20 mouse cellular contexts compared by ENCODE assay signal in the genomic region with DNA sequence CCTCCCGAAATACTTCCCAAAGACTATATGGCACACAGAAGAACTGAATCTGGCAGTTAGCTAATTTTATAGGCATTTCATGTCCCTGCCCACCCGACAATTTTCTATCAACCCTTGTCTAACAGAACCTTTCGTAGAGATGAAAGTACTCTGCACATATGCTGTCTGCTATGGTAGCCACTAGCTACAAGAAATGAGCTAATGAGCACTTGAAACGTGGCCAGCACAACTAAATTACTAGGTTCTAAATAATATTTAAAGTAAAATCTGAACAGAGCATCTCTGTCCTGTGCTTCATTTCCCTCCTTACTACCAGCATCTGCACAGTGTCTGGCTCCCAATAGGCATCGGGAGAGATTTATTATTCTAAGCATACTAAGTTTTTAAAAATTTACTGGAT. TPM values are rescaled to one million over a fixed set of nuclear protein-coding genes. Genes with fewer than 3 reads are reported as not detected.
DNase-seq lines count a peak whose midpoint lies in the region; ATAC-seq and TF ChIP-seq lines count a peak whose summit lies in the region.
"Had no signal": no experiment of that assay in that cellular context is flagged by ENCODE, and none has a peak within 500 bp of the region (broad histone marks: within the 10 kb centered on the region; RNA-seq: fewer than 3 reads in every experiment).

No protein-coding gene starts in this region.

- no peak overlapping the region for H3K9ac ChIP-seq in forebrain, embryonic 14.5 days (ENCODE audit: low read length)
- H3K9ac ChIP-seq in forebrain, embryonic 16.5 days (replicated peaks; ENCODE audit: low read depth, low read length): no peak overlapping the region
- H3K9ac ChIP-seq: embryonic facial prominence, embryonic 13.5 days; embryonic facial prominence, embryonic 15.5 days; forebrain, embryonic 12.5 days had no signal

- no peaks in the 10 kb centered on the region for H3K9me3 ChIP-seq in forebrain, embryonic 14.5 days (replicated peaks; ENCODE audit: control insufficient read depth, low read length)
- no peaks in the 10 kb centered on the region for H3K9me3 ChIP-seq in forebrain, embryonic 16.5 days (ENCODE audit: control insufficient read depth, low read length)
- H3K9me3 ChIP-seq: embryonic facial prominence, embryonic 13.5 days; embryonic facial prominence, embryonic 15.5 days; forebrain, embryonic 12.5 days had no signal

- H3K4me1 ChIP-seq in forebrain, embryonic 14.5 days (ENCODE audit: control insufficient read depth, insufficient read depth, low read length): peaks cover 13% of the 10 kb centered on the region; the same call in 1 of the 2 replicates
- H3K4me1 ChIP-seq in forebrain, embryonic 16.5 days (replicated peaks; ENCODE audit: control insufficient read depth, insufficient read depth, low read length): peaks cover 10% of the 10 kb centered on the region
- H3K4me1 ChIP-seq: embryonic facial prominence, embryonic 13.5 days; embryonic facial prominence, embryonic 15.5 days had no signal

- DNase-seq in forebrain, embryonic 14.5 days (ENCODE audit: low spot score): peak; percentile 60
- DNase-seq in brain, adult 2 months (ENCODE audit: low read depth, low spot score): peak; percentile 9
- DNase-seq in brain, embryonic 14.5 days (ENCODE audit: low read depth): peak; percentile 71
- DNase-seq in frontal cortex, adult 2 months (ENCODE audit: extremely low spot score in 1 of 2, low spot score in 1 of 2): no peak
- DNase-seq: adrenal gland, adult 2 months; adrenal gland, postnatal 10 days; adrenal gland, postnatal 25 days; cerebellum, adult 11 months; cerebellum, adult 18-20 months; cerebellum, adult 8-10 months; cerebellum, adult 9-11 months; cerebellum, postnatal 14 days; cerebellum, postnatal 36 days; embryo, embryonic 11 days had no signal

- no peak for TF ChIP-seq POLR2A in brain, embryonic 14.5 days (IDR thresholded peaks at IDR 0.05; ENCODE audit: borderline replicate concordance, extremely low read depth, insufficient read depth, insufficient read length, poor library complexity, severe bottlenecking)

- H3K36me3 ChIP-seq in forebrain, embryonic 14.5 days (ENCODE audit: control insufficient read depth, insufficient read depth, low read length): no peaks in the 10 kb centered on the region
- no peaks in the 10 kb centered on the region for H3K36me3 ChIP-seq in forebrain, embryonic 16.5 days (ENCODE audit: control insufficient read depth, insufficient read depth)
- H3K36me3 ChIP-seq: embryonic facial prominence, embryonic 13.5 days; embryonic facial prominence, embryonic 15.5 days; forebrain, embryonic 12.5 days had no signal

- no peak overlapping the region for H3K27ac ChIP-seq in forebrain, embryonic 14.5 days (ENCODE audit: low read depth, low read length)
- H3K27ac ChIP-seq in forebrain, embryonic 16.5 days (ENCODE audit: low read length): no peak overlapping the region
- H3K27ac ChIP-seq: embryonic facial prominence, embryonic 13.5 days; embryonic facial prominence, embryonic 15.5 days had no signal

- no peak overlapping the region for H3K4me2 ChIP-seq in forebrain, embryonic 14.5 days (ENCODE audit: low read length)
- no peak overlapping the region for H3K4me2 ChIP-seq in forebrain, embryonic 16.5 days (ENCODE audit: low read length)
- H3K4me2 ChIP-seq: embryonic facial prominence, embryonic 13.5 days; embryonic facial prominence, embryonic 15.5 days; forebrain, embryonic 12.5 days had no signal

- H3K27me3 ChIP-seq in forebrain, embryonic 14.5 days (replicated peaks; ENCODE audit: control insufficient read depth, insufficient read depth, low read length): no peaks in the 10 kb centered on the region
- H3K27me3 ChIP-seq in forebrain, embryonic 16.5 days (replicated peaks; ENCODE audit: control insufficient read depth, insufficient read depth, low read length): no peaks in the 10 kb centered on the region
- H3K27me3 ChIP-seq: embryonic facial prominence, embryonic 13.5 days; embryonic facial prominence, embryonic 15.5 days; forebrain, embryonic 12.5 days had no signal

- no peak for ATAC-seq in forebrain, embryonic 14.5 days
- no peak for ATAC-seq in forebrain, embryonic 16.5 days

- H3K4me3 ChIP-seq in forebrain, embryonic 14.5 days (ENCODE audit: low read depth, low read length): no peak overlapping the region
- H3K4me3 ChIP-seq in forebrain, embryonic 16.5 days (replicated peaks; ENCODE audit: low read length): no peak overlapping the region
- H3K4me3 ChIP-seq: embryonic facial prominence, embryonic 13.5 days; embryonic facial prominence, embryonic 15.5 days; erythroblast, embryonic 14.5 days; forebrain, embryonic 12.5 days had no signal

- 34% methylated on average over 5 of the region's 5 CpGs for WGBS in forebrain, embryonic 14.5 days
- WGBS in forebrain, embryonic 16.5 days: 21% methylated on average over 5 of the region's 5 CpGs

- no peak for TF ChIP-seq CTCF in brain, embryonic 14.5 days (IDR thresholded peaks at IDR 0.05; ENCODE audit: borderline replicate concordance, extremely low read depth, insufficient read depth, insufficient read length)

RNA-seq across cellular contexts. Expression of a gene that starts 1.2 kb away (rescaled TPM):
- polyA plus RNA-seq in forebrain, embryonic 14.5 days (2014; fragmentation: Nextera tagmentation; extraction: Ambion mirVana): 2.2 and 2.3 TPM in 2 replicates
- polyA plus RNA-seq in forebrain, embryonic 16.5 days (2015; fragmentation: Nextera tagmentation; extraction: Ambion mirVana): 2.1 and 2.7 TPM in 2 replicates
- polyA plus RNA-seq in brain, embryonic 14.5 days (2012; rRNA removed): 1.7 and 2.4 TPM in 2 replicates
- polyA plus RNA-seq in frontal cortex, adult 2 months (2012; rRNA removed): 8.4 and 9.5 TPM in 2 replicates
- polyA plus RNA-seq: C2C12; erythroblast, embryonic 14.5 days had no signal

RNA-seq across cellular contexts. Expression of a gene that starts 44.5 kb away (rescaled TPM):
- 291 and 308 TPM in 2 replicates for polyA plus RNA-seq in forebrain, embryonic 14.5 days (2014; fragmentation: Nextera tagmentation; extraction: Ambion mirVana)
- 254 and 259 TPM in 2 replicates for polyA plus RNA-seq in forebrain, embryonic 16.5 days (2015; fragmentation: Nextera tagmentation; extraction: Ambion mirVana)
- polyA plus RNA-seq in brain, embryonic 14.5 days (2012; rRNA removed): 103 and 120 TPM in 2 replicates
- polyA plus RNA-seq in frontal cortex, adult 2 months (2012; rRNA removed): 29.2 and 39.3 TPM in 2 replicates
- polyA plus RNA-seq: C2C12; erythroblast, embryonic 14.5 days had no signal

Comparison
In these comparisons a context has a peak if more than half of its experiments do, and no peak if none do; other contexts are left out.
1. DNase-seq: peak in forebrain, embryonic 14.5 days (single experiment), brain, adult 2 months (single experiment) and brain, embryonic 14.5 days (single experiment); none in frontal cortex, adult 2 months (0 of 2).